Mouse (Mus musculus) stomach, postnatal 0 days (tissue): Measurements from ENCODE around the gene Efnb2.

Source experiments
- CTCF ChIP-seq: IDR thresholded peaks from 2 replicates; pipeline ENCODE4 v1.5.1; 2016; ENCODE audit warnings: antibody characterized with exemption, low read depth, mild to moderate bottlenecking, moderate library complexity
- EP300 ChIP-seq: optimal IDR thresholded peaks from 2 replicates; pipeline ENCODE3; 2016; ENCODE audit warnings: antibody characterized with exemption

DNA sequence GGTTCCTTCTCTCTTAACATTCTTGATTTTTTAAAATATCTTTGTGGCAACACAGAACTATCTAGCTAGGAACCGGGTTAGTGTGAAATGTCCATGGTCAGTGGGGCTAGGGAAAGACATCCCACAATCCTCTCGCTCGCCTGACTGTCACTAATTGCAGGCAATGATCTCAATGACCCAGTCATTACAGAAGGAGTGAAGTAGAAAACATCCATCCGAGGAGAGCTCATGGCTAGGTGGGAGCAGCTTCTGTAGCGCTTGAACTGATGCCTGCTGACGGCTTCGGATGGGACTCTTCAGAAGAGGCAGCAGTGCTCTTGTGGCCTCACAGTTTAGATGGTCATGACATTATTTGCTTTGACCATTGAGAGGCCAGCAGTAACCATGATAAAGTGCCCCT, 29.6 kb downstream of the Efnb2 start:
- TF ChIP-seq CTCF: no peak
- no peak for TF ChIP-seq EP300
